In genomic region chr2:61642452-61643368, GRCm38 (mm10) we compare ENCODE assay signal across 8 mouse cellular contexts.
DNase-seq lines count a peak whose midpoint lies in the region; ATAC-seq lines count a peak whose summit lies in the region.

No protein-coding gene starts in this region.

- H3K4me2 ChIP-seq in midbrain, embryonic 12.5 days (replicated peaks) = no peak overlapping the region

- H3K27me3 ChIP-seq in embryonic facial prominence, embryonic 10.5 days (replicated peaks; ENCODE audit: low read depth, poor library complexity, severe bottlenecking) = no peaks in the 10 kb centered on the region
- H3K27me3 ChIP-seq in hindbrain, embryonic 10.5 days (ENCODE audit: insufficient read depth, poor library complexity, severe bottlenecking) = no peaks in the 10 kb centered on the region
- H3K27me3 ChIP-seq in midbrain, embryonic 12.5 days = no peaks in the 10 kb centered on the region

- peak; percentile 83 for ATAC-seq in midbrain, embryonic 12.5 days (ENCODE audit: low FRiP score, low read depth)

- H3K4me1 ChIP-seq in embryonic facial prominence, embryonic 10.5 days = no peaks in the 10 kb centered on the region
- H3K4me1 ChIP-seq in hindbrain, embryonic 10.5 days (replicated peaks) = no peaks in the 10 kb centered on the region
- no peaks in the 10 kb centered on the region for H3K4me1 ChIP-seq in midbrain, embryonic 12.5 days

- H3K9ac ChIP-seq in midbrain, embryonic 12.5 days (replicated peaks) = no peak overlapping the region

- H3K9me3 ChIP-seq in embryonic facial prominence, embryonic 10.5 days = no peaks in the 10 kb centered on the region
- no peaks in the 10 kb centered on the region for H3K9me3 ChIP-seq in hindbrain, embryonic 10.5 days
- H3K9me3 ChIP-seq in midbrain, embryonic 12.5 days = no peaks in the 10 kb centered on the region

- DNase-seq in spleen, postnatal 36 days (ENCODE audit: low spot score in 2 of 2) = peak; percentile 13 to 38
- DNase-seq in spleen, adult 12 weeks (ENCODE audit: low spot score) = no peak
- DNase-seq in adrenal gland, postnatal 14 days = peak; percentile 57
- peak; percentile 47 for DNase-seq in embryonic facial prominence, embryonic 10.5 days (ENCODE audit: low spot score)
- DNase-seq in hindbrain, embryonic 10.5 days (ENCODE audit: low spot score) = peak; percentile 33
- peak; percentile 73 to 76 for DNase-seq in left cerebral cortex, adult 18-20 months (ENCODE audit: low spot score in 2 of 2)
- peak; percentile 62 for DNase-seq in telencephalon, adult 2 months (ENCODE audit: low read depth, low spot score)

- no peak overlapping the region for H3K27ac ChIP-seq in embryonic facial prominence, embryonic 10.5 days (replicated peaks)
- H3K27ac ChIP-seq in hindbrain, embryonic 10.5 days = no peak overlapping the region
- no peak overlapping the region for H3K27ac ChIP-seq in midbrain, embryonic 12.5 days (replicated peaks)

- no peak overlapping the region for H3K4me3 ChIP-seq in embryonic facial prominence, embryonic 10.5 days
- H3K4me3 ChIP-seq in hindbrain, embryonic 10.5 days = no peak overlapping the region
- H3K4me3 ChIP-seq in midbrain, embryonic 12.5 days = no peak overlapping the region

- peaks cover 4% of the 10 kb centered on the region; the same call in 1 of the 2 replicates for H3K36me3 ChIP-seq in embryonic facial prominence, embryonic 10.5 days (replicated peaks)
- H3K36me3 ChIP-seq in hindbrain, embryonic 10.5 days = no peaks in the 10 kb centered on the region
- no peaks in the 10 kb centered on the region for H3K36me3 ChIP-seq in midbrain, embryonic 12.5 days

- 57% methylated on average over 6 of the region's 6 CpGs for WGBS in embryonic facial prominence, embryonic 10.5 days
- WGBS in hindbrain, embryonic 10.5 days = 58% methylated on average over 6 of the region's 6 CpGs
- 56% methylated on average over 6 of the region's 6 CpGs for WGBS in midbrain, embryonic 12.5 days
